17 mouse cellular contexts compared by ENCODE assay signal in the genomic region with DNA sequence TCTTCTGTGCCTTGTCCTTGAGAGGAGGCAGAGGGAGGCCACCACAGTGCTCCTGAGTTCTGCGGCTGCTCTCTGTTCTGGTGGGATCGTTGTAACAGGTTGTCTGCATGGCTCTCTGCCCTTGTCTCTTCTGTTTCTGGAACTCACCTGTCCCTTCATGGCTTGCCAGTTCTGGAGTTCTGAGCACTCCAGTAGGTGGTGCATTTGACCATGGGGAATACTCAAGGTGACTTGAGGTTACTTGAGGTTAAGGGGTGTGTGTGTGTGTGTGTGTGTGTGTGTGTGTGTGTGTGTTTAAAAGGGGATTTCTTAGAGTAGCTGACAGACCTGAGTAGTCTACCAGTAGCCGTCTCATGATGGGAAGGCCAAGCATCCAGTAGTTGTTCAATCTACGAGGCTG.
"Had no signal": no experiment of that assay in that cellular context is flagged by ENCODE, and none has a peak within 500 bp of the region (broad histone marks: within the 10 kb centered on the region; RNA-seq: fewer than 3 reads in every experiment).

No protein-coding gene starts in this region.

- H3K4me2 ChIP-seq: neural tube, embryonic 12.5 days; neural tube, embryonic 13.5 days; neural tube, embryonic 15.5 days; stomach, embryonic 15.5 days had no signal

- H3K27me3 ChIP-seq: neural tube, embryonic 13.5 days; neural tube, embryonic 15.5 days; stomach, embryonic 15.5 days had no signal

- H3K27ac ChIP-seq: neural tube, embryonic 12.5 days; neural tube, embryonic 13.5 days; neural tube, embryonic 15.5 days; stomach, embryonic 15.5 days; stomach, postnatal 0 days had no signal

- H3K36me3 ChIP-seq: neural tube, embryonic 12.5 days; neural tube, embryonic 13.5 days; neural tube, embryonic 15.5 days; stomach, embryonic 15.5 days had no signal

- H3K4me3 ChIP-seq: neural tube, embryonic 12.5 days; neural tube, embryonic 13.5 days; neural tube, embryonic 15.5 days; stomach, embryonic 15.5 days had no signal

- H3K4me1 ChIP-seq: neural tube, embryonic 12.5 days; neural tube, embryonic 13.5 days; neural tube, embryonic 15.5 days; stomach, embryonic 15.5 days had no signal

- DNase-seq: retina, postnatal 1 day; right cerebral cortex, adult 18-20 months; right cerebral cortex, postnatal 14 days; right cerebral cortex, postnatal 25 days; right cerebral cortex, postnatal 4 days; spleen, adult 18-20 months; thymus, adult 18-20 months; thymus, adult 2 months; thymus, postnatal 14 days; thymus, postnatal 25 days; thymus, postnatal 36 days; thymus, postnatal 4 days had no signal

- H3K9ac ChIP-seq: neural tube, embryonic 12.5 days; neural tube, embryonic 13.5 days; neural tube, embryonic 15.5 days; stomach, embryonic 15.5 days had no signal

- H3K9me3 ChIP-seq: neural tube, embryonic 12.5 days; neural tube, embryonic 13.5 days; neural tube, embryonic 15.5 days; stomach, embryonic 15.5 days had no signal
